Mouse (Mus musculus): Measurements from ENCODE around the gene Tbc1d10a.

GRCm38 (mm10) chr11:4236546-4237067 lies 50.0 kb downstream of the Tbc1d10a start:
- TF ChIP-seq POLR2AphosphoS2 (IDR thresholded peaks at IDR 0.05; ENCODE audit: low read length) = no peak
- TF ChIP-seq CTCF (IDR thresholded peaks at IDR 0.05 in 2 of 3, conservative IDR thresholded peaks at IDR 0.05 in 1 of 3; ENCODE audit: control insufficient read depth in 1 of 3, insufficient read depth in 1 of 3, low read depth in 2 of 3, low read length in 3 of 3, poor library complexity in 1 of 3, severe bottlenecking in 1 of 3) = no peak
- TF ChIP-seq NRF1 (IDR thresholded peaks at IDR 0.05; ENCODE audit: insufficient read depth, low read depth, low read length, poor library complexity, severe bottlenecking) = no peak
